Mouse (Mus musculus): ENCODE measurements around the gene Srcin1. TPM values are rescaled to one million over a fixed set of nuclear protein-coding genes. Genes with fewer than 3 reads are reported as not detected.

The Srcin1 gene
- polyA plus RNA-seq, 1 experiment: 47.1 TPM

DNA sequence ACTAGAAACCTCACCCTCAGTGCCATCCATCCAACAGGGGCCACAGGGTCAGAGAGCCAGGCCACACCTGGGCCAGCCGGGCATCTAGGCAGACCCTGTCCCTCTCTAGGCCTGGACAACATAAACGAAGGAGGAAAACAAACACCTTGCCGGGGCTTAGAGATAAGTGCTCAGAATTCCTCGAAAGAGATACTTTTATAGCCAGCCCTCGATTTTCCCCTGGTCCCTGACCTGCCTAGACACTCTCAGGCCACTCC is 4.0 kb downstream of the Srcin1 start:
- no peak for TF ChIP-seq CTCF (IDR thresholded peaks at IDR 0.05; ENCODE audit: control insufficient read depth, insufficient read depth, insufficient replicate concordance, low read depth, low read length)
- Histone ChIP-seq H3K4me1 (ENCODE audit: control insufficient read depth, insufficient read depth, low read length) (peaks cover 17% of the 10 kb centered on the region), H3K27me3 (ENCODE audit: control insufficient read depth, insufficient read depth, low read length) (no peaks in the 10 kb centered on the region)

DNA sequence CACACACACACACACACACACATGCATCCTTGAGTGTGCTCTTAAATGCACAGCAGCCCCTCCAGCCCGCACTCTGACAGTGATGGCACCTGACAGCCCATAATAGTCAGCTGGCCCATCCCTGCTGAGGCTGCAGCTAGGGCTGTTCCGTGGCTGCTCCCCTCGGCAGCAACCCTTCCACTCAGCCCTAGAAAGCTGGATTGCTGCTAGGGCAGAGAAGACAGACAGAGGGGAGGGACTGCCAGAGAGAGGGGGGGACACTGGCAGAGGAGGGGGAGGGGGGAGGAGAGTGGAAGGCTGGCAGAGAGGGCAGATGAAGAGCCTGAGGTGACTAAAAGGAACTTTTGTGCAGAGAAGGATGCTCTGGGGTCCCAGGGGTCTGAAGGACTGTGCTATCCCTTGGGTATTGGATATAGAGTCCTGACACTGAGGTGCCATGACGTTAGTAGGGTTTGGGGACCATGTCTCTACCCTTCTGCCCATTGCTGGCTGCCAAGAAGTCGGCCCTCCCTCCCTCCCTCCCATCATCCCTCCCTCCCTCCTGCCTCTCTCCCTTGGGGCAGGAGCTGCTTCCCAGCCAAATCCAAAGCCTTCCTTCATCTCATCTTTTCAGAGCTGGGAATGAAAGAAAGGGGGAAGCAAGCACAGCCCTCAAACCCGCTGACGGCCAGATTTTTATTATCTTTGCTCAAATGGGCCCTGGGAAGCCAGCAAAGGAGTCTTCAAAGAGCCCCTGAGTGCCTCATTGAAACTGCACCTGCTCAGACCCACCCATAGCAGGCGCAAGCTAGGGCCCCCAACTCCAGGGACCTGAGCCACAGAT is 4.5 kb downstream of the Srcin1 start:
- no peak overlapping the region for H3K27ac ChIP-seq (ENCODE audit: control insufficient read depth, insufficient read depth, low read depth, low read length)
- H3K27me3 ChIP-seq (ENCODE audit: control insufficient read depth, insufficient read depth, low read length): no peaks in the 10 kb centered on the region
- peaks cover 17% of the 10 kb centered on the region for H3K4me1 ChIP-seq (ENCODE audit: control insufficient read depth, insufficient read depth, low read length)

More for the DNA sequence above, 4.0 kb downstream of the Srcin1 start:
- Histone ChIP-seq H3K27ac (ENCODE audit: control insufficient read depth, insufficient read depth, low read depth, low read length) (no peak overlapping the region), H3K4me3 (ENCODE audit: control insufficient read depth, low read depth, low read length) (no peak overlapping the region), H3K36me3 (ENCODE audit: control insufficient read depth, insufficient read depth, low read length) (no peaks in the 10 kb centered on the region)

DNA sequence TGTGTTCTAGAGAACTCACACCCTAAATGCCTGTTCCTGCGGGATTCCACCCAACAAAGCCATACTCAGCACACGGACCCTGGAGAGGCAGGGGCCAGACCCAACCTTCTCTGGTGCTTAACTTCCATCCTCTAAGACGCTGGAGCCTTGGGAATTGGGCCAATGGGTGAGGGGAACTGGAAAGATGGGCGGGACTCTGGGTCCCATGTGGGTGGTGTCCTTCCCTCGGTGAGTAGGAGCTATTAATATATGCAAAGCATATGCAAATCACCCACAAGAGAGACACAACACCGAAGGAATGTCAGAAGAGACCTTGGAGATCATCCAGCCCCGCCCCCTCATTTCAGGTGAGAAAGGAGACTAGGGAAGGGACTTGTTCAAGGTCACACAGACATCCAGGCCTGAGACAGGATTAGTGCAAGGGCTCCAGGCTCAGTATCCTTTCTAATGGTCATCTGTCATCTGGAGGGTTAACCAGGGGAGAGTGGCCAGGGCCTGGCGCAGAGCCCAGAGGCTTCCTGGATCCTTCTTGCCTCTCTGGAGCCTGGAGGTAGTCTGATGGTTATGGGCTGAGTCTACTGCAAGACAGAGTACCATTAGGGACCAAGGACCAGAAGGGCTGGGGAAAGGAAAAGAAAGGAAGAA is 5.4 kb downstream of the Srcin1 start:
- no peaks in the 10 kb centered on the region for H3K27me3 ChIP-seq (ENCODE audit: control insufficient read depth, insufficient read depth, low read length)
- H3K36me3 ChIP-seq (ENCODE audit: control insufficient read depth, insufficient read depth, low read length): no peaks in the 10 kb centered on the region
- TF ChIP-seq POLR2A (IDR thresholded peaks at IDR 0.05; ENCODE audit: control insufficient read depth, low read depth, low read length) (no peak), CTCF (IDR thresholded peaks at IDR 0.05; ENCODE audit: control insufficient read depth, insufficient read depth, insufficient replicate concordance, low read depth, low read length) (no peak)
- no peak overlapping the region for H3K4me3 ChIP-seq (ENCODE audit: control insufficient read depth, low read depth, low read length)
- no peak overlapping the region for H3K27ac ChIP-seq (ENCODE audit: control insufficient read depth, insufficient read depth, low read depth, low read length)
- H3K4me1 ChIP-seq (ENCODE audit: control insufficient read depth, insufficient read depth, low read length): peaks cover 10% of the 10 kb centered on the region

More for the DNA sequence above, 4.5 kb downstream of the Srcin1 start:
- Histone ChIP-seq H3K4me3 (ENCODE audit: control insufficient read depth, low read depth, low read length) (no peak overlapping the region), H3K36me3 (ENCODE audit: control insufficient read depth, insufficient read depth, low read length) (no peaks in the 10 kb centered on the region)
- no peak for TF ChIP-seq CTCF (IDR thresholded peaks at IDR 0.05; ENCODE audit: control insufficient read depth, insufficient read depth, insufficient replicate concordance, low read depth, low read length)
- TF ChIP-seq POLR2A (IDR thresholded peaks at IDR 0.05; ENCODE audit: control insufficient read depth, low read depth, low read length): no peak

DNA sequence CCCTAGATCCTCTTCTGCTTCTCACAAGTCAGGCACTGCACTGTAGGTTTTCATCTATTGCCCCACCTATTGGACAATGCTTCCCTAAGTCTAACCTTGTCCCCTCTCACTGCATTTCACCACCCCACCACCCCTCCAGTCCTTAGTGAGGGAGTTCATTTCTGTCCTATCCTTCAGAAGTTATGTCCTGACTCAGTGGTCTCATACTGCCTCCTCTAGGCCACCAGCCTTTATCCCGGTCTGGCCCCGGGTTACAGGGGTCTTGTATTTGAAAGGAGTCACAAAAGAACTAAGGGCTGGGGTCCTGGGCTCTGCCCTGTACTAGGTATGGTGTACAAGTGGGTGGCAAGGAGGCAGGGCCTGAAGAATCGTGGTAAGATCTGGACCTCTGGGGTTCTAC is 6.2 kb downstream of the Srcin1 start:
- no peak overlapping the region for H3K4me3 ChIP-seq (ENCODE audit: control insufficient read depth, low read depth, low read length)
- no peaks in the 10 kb centered on the region for H3K27me3 ChIP-seq (ENCODE audit: control insufficient read depth, insufficient read depth, low read length)
- peaks cover 10% of the 10 kb centered on the region for H3K4me1 ChIP-seq (ENCODE audit: control insufficient read depth, insufficient read depth, low read length)
- no peak overlapping the region for H3K27ac ChIP-seq (ENCODE audit: control insufficient read depth, insufficient read depth, low read depth, low read length)
- no peaks in the 10 kb centered on the region for H3K36me3 ChIP-seq (ENCODE audit: control insufficient read depth, insufficient read depth, low read length)
- no peak for TF ChIP-seq POLR2A (IDR thresholded peaks at IDR 0.05; ENCODE audit: control insufficient read depth, low read depth, low read length)
- TF ChIP-seq CTCF (IDR thresholded peaks at IDR 0.05; ENCODE audit: control insufficient read depth, insufficient read depth, insufficient replicate concordance, low read depth, low read length): no peak

DNA sequence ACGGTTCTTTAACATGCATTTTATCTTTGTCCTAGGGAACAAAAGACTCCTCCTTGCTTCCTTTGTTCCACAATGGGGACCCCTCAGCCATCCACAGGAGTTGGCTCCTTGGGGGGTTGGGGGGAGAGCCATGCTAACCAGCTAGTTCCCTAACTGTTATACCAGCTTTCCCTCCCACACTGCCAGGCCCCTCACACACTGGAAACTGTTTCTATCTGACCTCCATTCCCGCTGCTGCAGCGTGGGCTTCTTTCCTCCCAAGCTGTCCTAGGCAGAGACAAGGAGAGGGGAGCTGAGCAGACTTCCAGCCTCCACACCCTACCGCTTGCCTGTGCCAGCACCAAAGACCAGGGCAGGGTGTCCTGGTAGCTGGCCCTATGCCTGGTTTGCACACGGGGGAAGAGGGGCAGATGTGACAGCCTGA is 6.7 kb downstream of the Srcin1 start:
- Histone ChIP-seq H3K27me3 (ENCODE audit: control insufficient read depth, insufficient read depth, low read length) (no peaks in the 10 kb centered on the region), H3K4me3 (ENCODE audit: control insufficient read depth, low read depth, low read length) (no peak overlapping the region), H3K4me1 (ENCODE audit: control insufficient read depth, insufficient read depth, low read length) (peaks cover 8% of the 10 kb centered on the region; the same call in 1 of the 2 replicates), H3K36me3 (ENCODE audit: control insufficient read depth, insufficient read depth, low read length) (no peaks in the 10 kb centered on the region), H3K27ac (ENCODE audit: control insufficient read depth, insufficient read depth, low read depth, low read length) (no peak overlapping the region)
- TF ChIP-seq POLR2A (IDR thresholded peaks at IDR 0.05; ENCODE audit: control insufficient read depth, low read depth, low read length) (no peak), CTCF (IDR thresholded peaks at IDR 0.05; ENCODE audit: control insufficient read depth, insufficient read depth, insufficient replicate concordance, low read depth, low read length) (no peak)

DNA sequence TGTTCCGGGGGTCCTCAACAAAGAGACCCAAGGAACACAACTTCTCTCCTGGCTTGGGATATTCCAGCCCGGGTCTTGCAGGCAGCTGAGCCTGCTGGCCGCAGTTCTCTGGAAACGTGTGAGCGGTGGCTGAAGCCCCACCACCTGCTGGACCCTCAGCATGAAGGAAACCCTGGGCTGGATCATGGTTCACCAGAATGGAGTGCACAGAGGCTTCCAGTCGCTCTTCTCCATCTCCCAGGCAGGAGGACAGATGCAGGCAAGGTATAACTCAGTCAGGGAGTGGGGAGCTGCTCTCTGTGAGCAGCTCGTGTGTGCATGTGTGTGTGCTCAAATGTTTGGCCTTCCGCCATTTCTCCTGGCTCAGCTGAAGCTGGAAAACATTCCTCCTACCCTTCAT is 7.3 kb downstream of the Srcin1 start:
- H3K4me3 ChIP-seq (ENCODE audit: control insufficient read depth, low read depth, low read length): no peak overlapping the region
- no peaks in the 10 kb centered on the region for H3K36me3 ChIP-seq (ENCODE audit: control insufficient read depth, insufficient read depth, low read length)
- H3K27me3 ChIP-seq (ENCODE audit: control insufficient read depth, insufficient read depth, low read length): no peaks in the 10 kb centered on the region
- TF ChIP-seq CTCF (IDR thresholded peaks at IDR 0.05; ENCODE audit: control insufficient read depth, insufficient read depth, insufficient replicate concordance, low read depth, low read length): no peak
- TF ChIP-seq POLR2A (IDR thresholded peaks at IDR 0.05; ENCODE audit: control insufficient read depth, low read depth, low read length): no peak
- H3K27ac ChIP-seq (ENCODE audit: control insufficient read depth, insufficient read depth, low read depth, low read length): no peak overlapping the region
- H3K4me1 ChIP-seq (ENCODE audit: control insufficient read depth, insufficient read depth, low read length): peaks cover 5% of the 10 kb centered on the region; the same call in 1 of the 2 replicates

DNA sequence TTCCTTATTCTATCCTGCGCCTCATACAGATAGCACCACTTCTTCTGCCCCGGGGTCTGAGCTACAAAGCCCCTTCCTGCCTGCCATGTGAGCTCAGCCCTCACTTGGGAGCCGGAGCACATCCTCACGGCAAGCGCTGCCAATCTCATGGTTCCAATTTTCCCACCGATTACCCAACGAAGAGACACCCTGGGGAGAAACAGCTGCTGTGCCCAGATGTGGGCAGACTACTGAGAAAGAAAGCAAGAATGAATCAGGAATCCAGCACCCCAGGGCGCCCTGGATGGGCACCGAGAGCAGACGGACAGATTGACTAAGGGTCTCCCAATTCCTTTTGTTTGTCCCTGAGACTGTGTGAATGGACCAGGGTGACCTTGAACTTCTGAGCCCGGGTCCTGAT is 8.5 kb downstream of the Srcin1 start:
- Histone ChIP-seq H3K36me3 (ENCODE audit: control insufficient read depth, insufficient read depth, low read length) (no peaks in the 10 kb centered on the region), H3K27me3 (ENCODE audit: control insufficient read depth, insufficient read depth, low read length) (no peaks in the 10 kb centered on the region), H3K4me3 (ENCODE audit: control insufficient read depth, low read depth, low read length) (no peak overlapping the region), H3K4me1 (ENCODE audit: control insufficient read depth, insufficient read depth, low read length) (peaks cover 2% of the 10 kb centered on the region; the same call in 1 of the 2 replicates), H3K27ac (ENCODE audit: control insufficient read depth, insufficient read depth, low read depth, low read length) (no peak overlapping the region)
- TF ChIP-seq POLR2A (IDR thresholded peaks at IDR 0.05; ENCODE audit: control insufficient read depth, low read depth, low read length) (no peak), CTCF (IDR thresholded peaks at IDR 0.05; ENCODE audit: control insufficient read depth, insufficient read depth, insufficient replicate concordance, low read depth, low read length) (no peak)

Data from testis, adult 2 months (tissue).